Mouse (Mus musculus) spleen, postnatal 14 days (tissue): ENCODE data around the gene Tpte.

Experiments
- DNase-seq, 2 experiments: peaks; one replicate each; pipeline ENCODE4 v3.0.0; 2021 to 2022; ENCODE audit warnings: low spot score in 2 of 2

Tpte gene

GRCm38 (mm10) chr8:22376903-22377302 lies 93.7 kb downstream of the Tpte start:
- DNase-seq = peak in 1 of 2 experiments; percentile 34

- DNase-seq = no peak
Observed at GRCm38 (mm10) chr8:22380934-22381333, 97.7 kb downstream of the Tpte start.

GRCm38 (mm10) chr8:22382824-22383595 lies 99.8 kb downstream of the Tpte start:
- no peak for DNase-seq

DNA sequence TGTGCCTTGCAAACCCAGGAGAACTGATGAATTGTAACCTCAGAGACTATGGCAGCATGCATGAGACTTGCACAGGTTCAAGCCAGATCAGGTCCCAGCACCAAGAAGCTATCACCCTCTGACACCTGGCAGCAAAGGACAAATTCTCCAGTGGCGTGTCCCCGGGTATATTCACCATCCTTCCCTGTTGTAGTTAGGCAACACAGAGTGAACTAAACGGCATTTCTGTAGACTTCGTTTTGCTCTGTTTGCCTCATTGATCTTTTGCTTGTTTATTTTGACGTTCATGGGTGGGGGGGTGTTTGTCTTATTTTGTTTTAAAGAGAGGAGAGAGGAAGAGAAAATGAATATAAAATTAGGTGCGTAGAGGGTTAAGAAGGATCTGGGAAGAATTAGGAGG lies 101.9 kb downstream of the Tpte start:
- no peak for DNase-seq

DNA sequence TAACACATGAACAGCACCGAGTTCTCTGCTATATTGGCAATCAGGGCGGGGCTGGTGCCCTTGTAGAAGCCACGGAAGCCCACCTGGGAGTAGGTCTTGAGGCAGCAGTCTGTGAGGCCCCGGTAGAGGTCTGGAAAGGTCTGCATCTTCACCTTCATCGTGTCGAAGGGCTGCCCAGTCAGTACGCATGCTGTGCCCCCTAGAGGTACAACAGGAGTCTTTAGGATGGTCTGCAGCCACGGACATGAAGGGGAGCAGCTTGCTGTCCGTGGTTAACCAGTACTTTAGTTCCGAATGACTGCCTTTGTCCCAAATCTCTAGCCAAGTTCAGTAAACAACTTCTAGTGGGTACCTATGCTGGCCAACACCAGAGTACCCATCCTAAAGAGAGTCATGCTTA lies 106.6 kb downstream of the Tpte start:
- no peak for DNase-seq

GRCm38 (mm10) chr8:22390766-22391463 lies 107.7 kb downstream of the Tpte start:
- DNase-seq = no peak

DNA sequence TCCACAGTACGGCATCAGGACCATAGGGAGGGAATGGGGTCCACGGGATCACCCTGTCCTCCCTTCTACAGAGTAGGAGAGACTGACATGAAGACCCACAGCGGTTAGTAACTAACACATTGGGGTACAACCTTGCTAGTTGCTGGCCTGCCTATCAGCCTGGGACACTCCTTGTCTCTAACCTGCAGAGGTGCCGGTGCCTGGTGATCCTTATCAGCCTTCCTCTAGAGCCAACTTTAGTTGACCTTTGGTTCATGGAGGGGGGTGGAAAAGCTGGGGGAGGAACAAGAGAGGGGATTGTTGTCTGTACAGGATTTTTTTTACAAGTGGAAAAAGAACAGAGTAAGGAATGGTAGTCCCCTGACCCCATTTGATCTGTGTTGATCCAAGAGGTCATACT lies 111.2 kb downstream of the Tpte start:
- DNase-seq = no peak

DNA sequence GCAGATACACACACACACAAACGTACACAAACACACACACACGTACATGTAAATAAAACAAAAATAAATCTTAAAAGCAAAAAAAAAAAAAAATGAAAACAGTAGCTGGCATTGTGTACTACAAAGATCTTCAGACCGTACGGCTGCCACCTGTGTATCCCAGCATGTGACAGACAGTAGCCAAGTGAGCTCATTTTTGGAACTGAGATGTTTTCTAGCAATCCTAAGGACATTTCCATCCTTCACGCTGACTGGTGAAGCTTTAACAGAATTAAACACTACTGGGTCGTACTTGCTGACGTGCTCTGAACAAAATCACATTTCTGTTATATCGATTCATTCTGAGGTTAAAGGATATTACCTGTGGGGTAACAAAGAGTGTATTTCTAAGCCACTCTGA lies 112.0 kb downstream of the Tpte start:
- no peak for DNase-seq

DNA sequence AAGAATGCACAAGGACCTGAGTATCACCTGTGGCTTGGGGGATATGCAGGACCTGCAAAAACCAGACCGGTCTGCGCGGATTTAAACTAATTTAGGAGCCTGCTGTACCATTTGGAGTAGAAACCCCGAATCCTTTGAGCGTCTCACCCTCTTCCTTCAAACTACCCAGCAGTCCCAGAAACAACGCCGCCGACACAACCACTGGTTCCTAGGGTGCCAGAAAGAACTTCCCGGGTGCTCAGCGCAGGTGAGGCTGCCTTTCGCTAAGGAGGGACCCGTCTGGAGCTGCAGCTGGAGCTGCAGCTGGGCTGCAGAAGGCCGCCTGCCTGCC lies 114.5 kb downstream of the Tpte start:
- DNase-seq = no peak

GRCm38 (mm10) chr8:22398142-22398951 lies 115.1 kb downstream of the Tpte start, which contains the start of gene Slc25a15:
Gene Slc25a15 (minus strand): TSS chr8:22398597.
- peak; percentile 68 to 77 for DNase-seq

DNA sequence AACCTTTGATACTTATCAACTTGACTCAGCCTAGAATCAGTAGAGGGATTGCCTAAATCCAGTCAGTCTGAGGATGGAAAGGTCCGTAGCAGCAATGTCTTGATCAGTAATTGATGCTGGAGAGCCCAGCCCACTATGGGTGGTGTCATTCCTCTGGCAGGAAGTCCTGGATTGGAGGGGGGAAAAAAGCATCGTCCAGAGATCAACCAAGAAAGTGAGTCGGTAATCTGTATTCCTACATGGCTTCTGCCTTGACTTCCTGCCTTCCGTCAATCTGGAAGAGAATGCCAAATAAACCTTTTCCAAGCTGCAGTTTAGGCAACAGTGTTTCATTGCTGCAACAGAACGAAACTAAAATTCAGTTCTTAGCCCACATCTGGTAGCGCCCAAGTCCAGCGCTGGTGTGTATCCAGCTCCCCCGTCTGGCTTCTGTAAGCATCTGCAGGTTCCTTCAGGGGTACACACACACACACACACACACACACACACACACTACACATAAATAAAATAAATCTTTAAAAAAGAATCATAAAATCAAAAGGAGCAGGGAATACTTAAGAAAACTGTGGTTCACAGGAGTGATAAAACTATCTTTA lies 116.1 kb downstream of the Tpte start:
- no peak for DNase-seq

- DNase-seq = no peak
Observed at GRCm38 (mm10) chr8:22400593-22400992, 117.4 kb downstream of the Tpte start.

- DNase-seq = no peak
Observed at GRCm38 (mm10) chr8:22403235-22403634, 120.0 kb downstream of the Tpte start.

- DNase-seq = no peak
Observed at GRCm38 (mm10) chr8:22405733-22406132, 122.5 kb downstream of the Tpte start.

GRCm38 (mm10) chr8:22410688-22411281 lies 127.5 kb downstream of the Tpte start:
- no peak for DNase-seq

GRCm38 (mm10) chr8:22411282-22411702 lies 128.1 kb downstream of the Tpte start, which contains the start of gene Mrps31:
Gene Mrps31 (plus strand): TSS chr8:22411361.
- DNase-seq = peak; percentile 48 to 69

DNA sequence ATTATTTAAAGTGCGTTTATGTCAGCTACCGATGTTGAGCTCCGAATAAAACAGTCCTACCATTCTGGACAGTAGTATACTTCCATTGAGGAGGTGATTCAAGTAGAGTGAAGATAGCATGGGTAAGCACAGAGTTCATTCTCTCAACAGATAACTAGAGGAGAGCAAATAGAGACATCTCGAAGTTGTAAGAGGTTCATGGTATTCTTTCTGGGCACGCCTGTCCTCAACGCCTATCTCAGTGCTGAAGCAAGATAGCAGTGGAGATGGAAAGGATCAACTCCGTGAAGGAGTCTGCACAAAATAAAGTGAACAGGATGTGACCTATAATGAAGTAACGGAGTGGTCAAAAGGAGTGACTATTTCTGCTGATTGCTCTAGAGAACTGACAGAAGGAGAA lies 128.7 kb downstream of the Tpte start:
- DNase-seq = no peak
